Mouse (Mus musculus) forebrain, embryonic 11.5 days (tissue): ENCODE measurements around the gene Spock1. TPM values are rescaled to one million over a fixed set of nuclear protein-coding genes. Genes with fewer than 3 reads are reported as not detected.

Experiments
- ATAC-seq: fragments of 200-750 bp; cut with Nextera tagmentation; replicated peaks from 2 replicates; pipeline ENCODE4 v1.8.0; 2017; ENCODE audit warnings: moderate TSS enrichment; ENCODE audit not compliant: low FRiP score
- DNase-seq: peaks from one replicate; pipeline ENCODE4 v3.0.0-alpha.2; 2017; ENCODE audit warnings: low spot score
- H3K27ac ChIP-seq: fragments of 300-500 bp; sonication (generic); 2 replicates; pipeline ENCODE4 v1.5.1; 2014; ENCODE audit warnings: low read depth, low read length
- H3K27me3 ChIP-seq: fragments of 300-500 bp; sonication (generic); 2 replicates; pipeline ENCODE4 v1.6.1; 2014; ENCODE audit warnings: mild to moderate bottlenecking, low read length, mixed read lengths; ENCODE audit not compliant: control insufficient read depth, insufficient read depth
- H3K36me3 ChIP-seq: fragments of 300-500 bp; sonication (generic); 2 replicates; pipeline ENCODE4 v1.6.1; 2014; ENCODE audit warnings: mild to moderate bottlenecking, low read length, moderate library complexity, mixed read lengths; ENCODE audit not compliant: control insufficient read depth, insufficient read depth
- H3K4me1 ChIP-seq: fragments of 300-500 bp; sonication (generic); replicated peaks from 2 replicates; pipeline ENCODE4 v1.6.1; 2014; ENCODE audit warnings: low read length, mixed read lengths; ENCODE audit not compliant: control insufficient read depth, insufficient read depth
- H3K4me2 ChIP-seq: fragments of 300-500 bp; sonication (generic); 2 replicates; pipeline ENCODE4 v1.6.1; 2014; ENCODE audit warnings: low read depth, mild to moderate bottlenecking, low read length, moderate library complexity, mixed read lengths; ENCODE audit not compliant: severe bottlenecking
- H3K4me3 ChIP-seq: fragments of 300-500 bp; sonication (generic); 2 replicates; pipeline ENCODE4 v1.5.1; 2014; ENCODE audit warnings: low read depth, low read length
- H3K9ac ChIP-seq: fragments of 300-500 bp; sonication (generic); 2 replicates; pipeline ENCODE4 v1.6.1; 2014; ENCODE audit warnings: low read length
- H3K9me3 ChIP-seq: fragments of 300-500 bp; sonication (generic); 2 replicates; pipeline ENCODE4 v1.6.1; 2016; ENCODE audit warnings: low read length, mixed read lengths; ENCODE audit not compliant: control insufficient read depth
- WGBS: fragments of 180-500 bp; shearing (Covaris S2); extraction: QIAGEN DNeasy Blood & Tissue Kit; methylation state at CpG from one replicate; pipeline ENCODE4 v1.1.7; 2014; 5-methylcytosine and 5-hydroxymethylcytosine counted together
- polyA plus RNA-seq: library from polyadenylated mRNA; unstranded; fragments of >200 nt; fragmentation: Nextera tagmentation; extraction: Ambion mirVana; gene quantifications from 2 replicates; pipeline ENCODE4 v1.2.1, GENCODE M21; 2014

Spock1 gene
- polyA plus RNA-seq, 1 experiment from 2014 or later, result 4.0 TPM

DNA sequence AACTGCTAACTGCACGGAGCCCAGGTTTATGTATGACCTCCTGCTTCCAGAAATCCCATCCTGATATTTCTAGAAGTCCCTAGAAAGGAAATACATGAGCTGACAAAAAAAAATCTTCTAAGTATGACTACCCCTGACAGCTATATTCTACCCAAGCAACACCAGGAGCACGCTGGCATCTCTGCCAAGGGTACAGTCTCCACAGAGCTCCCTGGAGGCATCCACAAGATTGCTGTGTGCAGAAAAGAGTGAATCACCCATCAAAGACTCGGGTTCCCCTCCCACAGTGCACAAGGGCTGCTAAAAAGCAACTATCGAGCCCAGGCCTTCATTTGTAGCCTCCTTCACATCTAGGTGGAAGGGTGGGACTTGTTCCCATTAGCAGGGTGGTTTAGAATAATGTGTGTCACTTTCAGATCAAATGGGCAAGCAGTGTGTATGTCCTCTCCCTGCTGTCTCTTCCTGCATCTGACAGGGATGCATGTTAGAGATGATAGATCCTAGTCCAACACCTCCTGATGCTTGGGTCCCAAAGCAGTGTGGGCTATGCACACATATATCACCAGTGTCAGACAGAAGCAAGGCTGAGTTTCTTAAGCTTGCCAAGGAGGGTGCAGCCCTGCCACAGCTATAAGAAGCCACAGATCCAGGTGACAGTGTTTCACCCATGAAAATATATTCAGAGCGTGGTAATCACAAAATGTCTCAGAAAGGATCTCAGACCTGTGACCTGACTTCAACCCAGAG is 70.3 kb downstream of the Spock1 start:
- Histone ChIP-seq H3K4me2 (no peak overlapping the region), H3K4me1 (no peaks in the 10 kb centered on the region), H3K27me3 (no peaks in the 10 kb centered on the region), H3K4me3 (no peak overlapping the region), H3K27ac (no peak overlapping the region), H3K9ac (no peak overlapping the region), H3K9me3 (no peaks in the 10 kb centered on the region; the same call in 1 of the 2 replicates), H3K36me3 (no peaks in the 10 kb centered on the region)
- DNase-seq (no peak), ATAC-seq (no peak)
- 85% methylated on average over 5 of the region's 5 CpGs for WGBS

GRCm38 (mm10) chr13:57831374-57832163 is 76.6 kb downstream of the Spock1 start:
- no peak overlapping the region for H3K4me2 ChIP-seq
- 83% methylated on average over 11 of the region's 11 CpGs for WGBS
- H3K27me3 ChIP-seq, result no peaks in the 10 kb centered on the region
- H3K9me3 ChIP-seq, result no peaks in the 10 kb centered on the region; the same call in 1 of the 2 replicates
- DNase-seq (no peak), ATAC-seq (no peak)
- H3K4me3 ChIP-seq, result no peak overlapping the region
- H3K9ac ChIP-seq, result no peak overlapping the region
- no peaks in the 10 kb centered on the region for H3K36me3 ChIP-seq
- H3K4me1 ChIP-seq, result no peaks in the 10 kb centered on the region
- H3K27ac ChIP-seq, result no peak overlapping the region

- H3K4me3 ChIP-seq, result no peak overlapping the region
- no peak overlapping the region for H3K9ac ChIP-seq
- no peaks in the 10 kb centered on the region for H3K4me1 ChIP-seq
- ATAC-seq (no peak), DNase-seq (no peak)
- no peaks in the 10 kb centered on the region for H3K36me3 ChIP-seq
- H3K27ac ChIP-seq, result no peak overlapping the region
- H3K27me3 ChIP-seq, result no peaks in the 10 kb centered on the region
- H3K4me2 ChIP-seq, result no peak overlapping the region
- no peaks in the 10 kb centered on the region; the same call in 1 of the 2 replicates for H3K9me3 ChIP-seq
- 86% methylated on average over 7 of the region's 7 CpGs for WGBS
Observed at GRCm38 (mm10) chr13:57830896-57831295, 77.2 kb downstream of the Spock1 start.

- Histone ChIP-seq H3K27me3 (no peaks in the 10 kb centered on the region), H3K36me3 (no peaks in the 10 kb centered on the region), H3K9me3 (no peaks in the 10 kb centered on the region; the same call in 1 of the 2 replicates), H3K4me3 (no peak overlapping the region), H3K4me1 (no peaks in the 10 kb centered on the region), H3K4me2 (no peak overlapping the region), H3K9ac (no peak overlapping the region), H3K27ac (no peak overlapping the region)
- no peak for DNase-seq
- 34% methylated on average over 2 of the region's 2 CpGs for WGBS
- no peak for ATAC-seq
Observed at GRCm38 (mm10) chr13:57830091-57830490, 78.0 kb downstream of the Spock1 start.

GRCm38 (mm10) chr13:57816276-57816675 is 91.9 kb downstream of the Spock1 start:
- Histone ChIP-seq H3K27ac (no peak overlapping the region), H3K4me2 (no peak overlapping the region), H3K4me3 (no peak overlapping the region), H3K36me3 (no peaks in the 10 kb centered on the region), H3K4me1 (no peaks in the 10 kb centered on the region), H3K9me3 (no peaks in the 10 kb centered on the region), H3K27me3 (no peaks in the 10 kb centered on the region), H3K9ac (no peak overlapping the region)
- DNase-seq, result no peak
- ATAC-seq, result no peak
- 93% methylated on average over 11 of the region's 11 CpGs for WGBS

DNA sequence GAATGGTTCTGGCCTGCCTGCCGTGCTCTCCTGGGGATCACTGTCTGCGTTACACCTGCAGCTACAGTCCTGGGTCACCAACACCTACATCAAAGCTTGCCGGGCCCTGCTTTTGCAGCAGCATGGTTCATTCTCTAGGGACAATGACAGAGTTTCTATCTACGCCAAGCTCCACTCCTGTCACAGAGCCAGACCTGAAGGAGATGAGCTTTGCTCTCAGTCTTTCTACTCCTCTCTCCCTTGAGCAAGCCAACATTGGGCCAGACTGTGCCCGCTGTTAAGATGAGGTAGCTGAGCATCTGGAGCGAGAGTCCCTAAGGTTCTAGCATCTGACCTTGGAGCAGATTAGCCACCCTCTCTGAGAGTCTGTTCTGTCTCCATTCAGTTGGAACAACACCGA is 95.5 kb downstream of the Spock1 start:
- Histone ChIP-seq H3K4me1 (no peaks in the 10 kb centered on the region), H3K9me3 (no peaks in the 10 kb centered on the region), H3K9ac (no peak overlapping the region), H3K36me3 (no peaks in the 10 kb centered on the region), H3K4me2 (no peak overlapping the region), H3K4me3 (no peak overlapping the region), H3K27ac (no peak overlapping the region), H3K27me3 (no peaks in the 10 kb centered on the region)
- ATAC-seq (no peak), DNase-seq (no peak)
- 94% methylated on average over 7 of the region's 7 CpGs for WGBS

- 86% methylated on average over 2 of the region's 2 CpGs for WGBS
- Histone ChIP-seq H3K9me3 (no peaks in the 10 kb centered on the region), H3K4me1 (no peaks in the 10 kb centered on the region), H3K36me3 (no peaks in the 10 kb centered on the region), H3K9ac (no peak overlapping the region), H3K4me3 (no peak overlapping the region), H3K4me2 (no peak overlapping the region), H3K27ac (no peak overlapping the region), H3K27me3 (no peaks in the 10 kb centered on the region)
- ATAC-seq (no peak), DNase-seq (no peak)
Observed at GRCm38 (mm10) chr13:57811253-57811652, 96.9 kb downstream of the Spock1 start.

DNA sequence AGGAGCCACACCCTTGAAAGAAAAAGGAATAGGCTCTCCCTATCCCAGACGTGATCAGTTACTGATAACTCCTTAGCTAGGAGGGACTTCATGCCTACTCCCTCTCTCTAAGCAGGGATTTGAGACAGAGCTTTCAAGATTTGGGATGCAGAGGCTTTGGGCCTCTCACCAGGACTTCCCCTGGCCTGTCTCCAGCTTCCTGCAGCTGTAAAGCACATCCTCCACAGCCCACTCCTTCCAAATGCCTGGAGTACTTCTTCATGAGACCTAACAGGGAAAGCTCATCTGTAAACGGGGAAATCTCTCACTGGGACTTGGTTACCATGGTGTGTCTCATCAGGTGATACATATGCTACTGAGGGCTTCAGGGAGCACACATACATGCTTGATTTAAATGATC is 97.3 kb downstream of the Spock1 start:
- no peak for ATAC-seq
- WGBS, result 69% methylated on average over 2 of the region's 2 CpGs
- no peaks in the 10 kb centered on the region for H3K36me3 ChIP-seq
- H3K9me3 ChIP-seq, result no peaks in the 10 kb centered on the region
- H3K4me2 ChIP-seq, result no peak overlapping the region
- H3K4me1 ChIP-seq, result no peaks in the 10 kb centered on the region
- no peak overlapping the region for H3K4me3 ChIP-seq
- no peaks in the 10 kb centered on the region for H3K27me3 ChIP-seq
- no peak overlapping the region for H3K27ac ChIP-seq
- H3K9ac ChIP-seq, result no peak overlapping the region
- DNase-seq, result no peak
